Mouse (Mus musculus): ENCODE data around the gene Tmem107.

The Tmem107 gene

DNA sequence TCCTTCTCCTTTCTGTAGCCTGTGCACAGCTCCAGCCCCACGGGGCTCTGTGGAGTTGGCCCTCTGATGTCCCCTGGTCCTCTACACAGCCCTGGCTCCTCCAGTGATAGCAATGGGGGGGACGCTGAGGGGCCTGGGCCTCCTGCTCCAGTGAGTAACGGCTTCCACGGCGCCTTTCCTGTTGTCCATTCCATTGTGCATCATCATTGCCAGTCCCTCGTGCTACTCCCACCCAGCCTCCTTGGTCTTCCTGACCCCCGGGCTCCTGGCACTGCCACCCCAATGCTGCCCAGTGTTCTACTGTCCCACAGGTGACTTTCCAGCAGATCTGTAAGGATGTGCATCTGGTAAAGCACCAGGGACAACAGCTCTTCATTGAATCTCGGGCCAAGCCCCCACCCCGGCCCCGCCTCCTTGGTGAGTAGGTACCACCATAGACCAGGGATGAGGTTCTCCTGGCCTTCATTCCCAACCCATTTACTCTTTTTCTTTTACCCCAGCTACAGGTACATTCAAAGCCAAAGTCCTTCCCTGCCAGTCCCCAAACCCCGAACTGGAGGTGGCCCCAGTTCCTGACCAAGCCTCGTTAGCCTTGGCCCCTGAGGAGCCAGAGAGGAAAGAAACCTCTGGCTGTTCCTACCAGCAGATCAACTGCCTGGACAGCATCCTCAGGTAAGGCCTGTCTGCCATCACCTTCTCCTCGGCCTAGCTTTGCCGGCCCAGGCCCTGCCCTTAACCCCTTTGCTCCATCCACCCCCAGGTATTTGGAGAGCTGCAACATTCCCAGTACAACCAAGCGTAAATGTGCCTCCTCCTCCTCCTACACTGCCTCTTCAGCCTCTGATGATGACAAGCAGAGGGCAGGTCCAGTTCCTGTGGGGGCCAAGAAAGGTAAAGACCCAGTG lies 33.2 kb downstream of the Tmem107 start:
- intact Hi-C loops (cut with DNase I): no loop called here

DNA sequence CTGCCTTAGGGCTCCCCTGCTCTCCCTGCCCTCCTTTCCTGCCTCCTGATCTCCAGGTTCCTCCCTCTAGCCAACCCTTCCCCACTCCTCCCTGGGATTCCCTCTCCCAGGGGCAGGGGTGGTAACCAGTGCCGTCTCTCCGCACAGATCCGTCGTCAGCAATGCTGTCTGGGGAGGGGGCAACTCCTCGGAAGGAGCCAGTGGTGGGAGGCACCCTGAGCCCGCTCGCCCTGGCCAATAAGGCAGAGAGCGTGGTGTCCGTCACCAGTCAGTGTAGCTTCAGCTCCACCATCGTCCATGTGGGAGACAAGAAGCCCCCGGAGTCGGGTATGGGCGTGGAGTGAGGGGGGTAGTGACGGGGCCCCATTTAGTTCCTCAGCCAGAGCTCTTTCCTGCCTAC lies 33.9 kb downstream of the Tmem107 start:
- intact Hi-C loops (cut with DNase I): no loop called here

DNA sequence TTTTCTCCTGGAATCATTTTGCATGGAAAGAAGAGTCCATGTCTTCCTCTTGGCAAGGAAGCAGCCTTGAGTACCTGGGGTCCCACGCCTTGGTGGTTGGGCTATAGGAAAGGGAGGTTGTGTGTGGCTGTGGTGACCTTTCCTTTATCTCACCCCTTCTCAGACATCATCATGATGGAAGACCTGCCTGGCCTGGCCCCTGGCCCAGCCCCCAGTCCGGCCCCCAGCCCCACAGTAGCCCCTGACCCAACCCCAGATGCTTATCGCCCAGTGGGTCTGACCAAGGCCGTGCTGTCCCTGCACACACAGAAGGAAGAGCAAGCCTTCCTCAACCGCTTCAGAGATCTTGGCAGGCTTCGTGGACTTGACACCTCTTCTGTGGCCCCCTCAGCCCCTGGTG lies 34.6 kb downstream of the Tmem107 start:
- intact Hi-C loops (cut with DNase I): no loop called here

DNA sequence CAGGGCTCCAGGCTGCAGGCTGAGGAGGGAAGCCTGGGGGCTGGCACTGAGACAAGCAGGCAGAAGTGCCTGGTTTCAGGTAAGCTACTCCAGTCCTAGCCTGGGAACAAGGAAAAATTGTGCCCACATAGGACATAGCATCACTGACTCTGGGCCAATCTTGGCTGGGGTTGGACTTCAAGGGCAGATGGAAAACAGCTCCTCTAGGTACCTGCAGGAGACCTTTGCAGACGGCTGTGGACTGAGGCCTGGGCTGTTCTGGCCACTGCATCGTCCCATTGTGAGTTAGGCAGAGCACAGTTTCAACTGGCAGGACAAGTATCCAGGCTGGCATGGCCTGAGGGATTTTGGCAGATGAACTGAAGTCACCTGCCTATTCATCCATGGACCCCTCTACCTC lies 35.2 kb downstream of the Tmem107 start:
- intact Hi-C loops (cut with DNase I): no loop called here

DNA sequence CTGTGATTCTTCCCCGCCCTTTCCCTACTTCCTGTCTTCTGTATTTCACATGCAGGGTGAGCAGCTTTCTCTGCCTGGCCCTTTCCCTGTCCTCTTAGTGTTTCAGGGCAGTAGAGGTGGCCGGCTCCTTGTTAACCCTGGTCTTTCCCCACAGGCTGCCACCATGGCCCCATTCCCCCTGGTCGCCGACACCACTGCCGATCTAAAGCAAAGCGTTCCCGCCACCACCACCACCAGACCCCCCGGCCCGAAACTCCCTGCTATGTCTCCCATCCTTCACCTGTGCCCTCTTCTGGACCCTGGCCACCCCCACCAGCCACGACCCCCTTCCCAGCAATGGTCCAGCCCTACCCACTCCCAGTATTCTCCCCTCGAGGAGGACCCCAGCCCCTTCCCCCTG lies 35.7 kb downstream of the Tmem107 start:
- intact Hi-C loops (cut with DNase I): no loop called here

DNA sequence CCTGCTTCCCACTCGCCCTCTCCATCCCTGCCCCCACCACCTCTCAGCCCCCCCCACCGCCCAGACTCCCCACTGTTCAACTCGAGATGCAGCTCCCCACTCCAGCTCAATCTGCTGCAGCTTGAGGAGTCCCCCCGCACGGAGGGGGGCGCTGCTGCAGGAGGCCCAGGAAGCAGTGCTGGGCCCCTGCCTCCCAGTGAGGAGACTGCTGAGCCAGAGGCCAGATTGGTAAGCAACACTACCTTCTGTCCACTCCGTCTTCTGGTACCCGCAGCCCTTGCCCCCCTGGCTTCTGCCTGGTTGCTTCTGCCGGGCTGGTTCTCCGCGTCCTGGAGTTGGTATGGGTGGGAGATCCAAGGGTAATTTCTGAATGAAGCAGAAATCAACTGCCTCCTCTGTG lies 36.2 kb downstream of the Tmem107 start:
- intact Hi-C loops (cut with DNase I): no loop called here

DNA sequence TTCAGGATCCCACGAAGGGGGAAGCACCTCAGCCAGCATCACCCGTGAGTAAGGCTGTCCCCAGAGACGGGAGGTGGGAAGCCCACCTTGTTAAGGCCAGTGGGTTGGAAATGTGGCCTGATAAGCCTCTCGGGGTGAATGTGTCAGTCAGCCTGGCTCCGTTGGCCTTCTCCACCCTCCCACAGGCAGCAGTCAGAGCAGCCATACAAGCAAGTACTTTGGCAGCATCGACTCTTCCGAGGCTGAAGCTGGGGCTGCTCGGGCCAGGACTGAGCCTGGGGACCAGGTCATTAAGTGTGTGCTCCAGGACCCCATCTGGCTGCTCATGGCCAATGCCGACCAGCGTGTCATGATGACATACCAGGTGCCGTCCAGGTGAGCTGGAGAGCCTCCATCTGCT lies 37.1 kb downstream of the Tmem107 start:
- intact Hi-C loops (cut with DNase I): no loop called here

DNA sequence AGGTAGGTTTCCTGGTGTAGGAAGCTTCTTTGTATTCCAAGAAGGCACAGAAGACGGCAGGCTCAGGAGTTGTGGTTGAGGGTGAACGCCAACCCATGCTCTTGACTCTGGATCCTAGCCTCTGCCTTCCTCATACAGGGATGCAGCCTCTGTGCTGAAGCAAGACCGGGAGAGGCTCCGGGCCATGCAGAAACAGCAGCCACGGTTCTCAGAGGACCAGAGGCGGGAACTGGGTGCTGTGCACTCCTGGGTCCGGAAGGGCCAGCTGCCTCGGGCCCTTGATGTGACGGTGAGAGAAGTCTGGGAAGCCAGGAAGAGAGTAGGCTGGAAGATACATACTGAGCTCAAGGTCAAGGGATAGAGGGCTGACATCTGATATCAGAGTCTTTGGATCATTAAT lies 37.6 kb downstream of the Tmem107 start:
- intact Hi-C loops (cut with DNase I): no loop called here

DNA sequence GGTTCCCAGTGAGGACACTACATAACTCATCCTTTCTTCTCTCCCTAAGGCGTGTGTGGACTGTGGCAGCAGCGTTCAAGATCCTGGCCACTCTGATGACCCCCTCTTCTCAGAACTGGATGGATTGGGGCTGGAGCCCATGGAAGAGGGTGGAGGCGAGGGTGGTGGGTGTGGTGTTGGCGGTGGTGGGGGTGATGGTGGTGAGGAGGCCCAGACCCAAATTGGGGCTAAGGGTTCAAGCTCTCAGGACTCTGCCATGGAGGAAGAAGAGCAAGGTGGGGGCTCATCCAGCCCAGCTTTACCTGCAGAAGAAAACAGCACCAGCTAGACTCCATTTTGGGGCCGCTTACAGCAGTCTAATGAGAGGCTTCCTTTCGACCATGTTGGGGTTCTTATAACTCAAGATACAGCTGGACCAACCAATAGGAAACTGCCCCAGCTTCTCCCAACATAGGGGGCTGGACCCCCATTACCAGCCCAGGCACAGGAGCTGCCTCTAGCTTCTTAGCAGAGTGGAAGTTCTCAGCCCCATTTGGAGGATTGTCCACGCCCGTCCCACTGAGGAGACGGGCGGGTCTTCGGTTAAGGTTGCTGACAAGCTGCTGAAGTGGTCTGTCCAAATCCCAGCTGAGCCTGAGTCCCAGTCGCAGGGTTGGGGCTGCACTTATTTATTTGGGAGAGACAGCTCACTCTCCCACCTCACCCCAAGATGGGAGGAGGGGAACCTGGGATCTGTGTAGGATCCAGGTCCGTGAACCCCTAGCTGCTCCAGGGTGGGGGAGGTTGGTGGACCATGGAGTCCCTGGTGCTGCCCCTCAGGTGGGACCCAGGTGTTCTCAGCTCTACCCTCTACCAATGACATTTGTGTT lies 38.7 kb downstream of the Tmem107 start:
- intact Hi-C loops (cut with DNase I): no loop called here

DNA sequence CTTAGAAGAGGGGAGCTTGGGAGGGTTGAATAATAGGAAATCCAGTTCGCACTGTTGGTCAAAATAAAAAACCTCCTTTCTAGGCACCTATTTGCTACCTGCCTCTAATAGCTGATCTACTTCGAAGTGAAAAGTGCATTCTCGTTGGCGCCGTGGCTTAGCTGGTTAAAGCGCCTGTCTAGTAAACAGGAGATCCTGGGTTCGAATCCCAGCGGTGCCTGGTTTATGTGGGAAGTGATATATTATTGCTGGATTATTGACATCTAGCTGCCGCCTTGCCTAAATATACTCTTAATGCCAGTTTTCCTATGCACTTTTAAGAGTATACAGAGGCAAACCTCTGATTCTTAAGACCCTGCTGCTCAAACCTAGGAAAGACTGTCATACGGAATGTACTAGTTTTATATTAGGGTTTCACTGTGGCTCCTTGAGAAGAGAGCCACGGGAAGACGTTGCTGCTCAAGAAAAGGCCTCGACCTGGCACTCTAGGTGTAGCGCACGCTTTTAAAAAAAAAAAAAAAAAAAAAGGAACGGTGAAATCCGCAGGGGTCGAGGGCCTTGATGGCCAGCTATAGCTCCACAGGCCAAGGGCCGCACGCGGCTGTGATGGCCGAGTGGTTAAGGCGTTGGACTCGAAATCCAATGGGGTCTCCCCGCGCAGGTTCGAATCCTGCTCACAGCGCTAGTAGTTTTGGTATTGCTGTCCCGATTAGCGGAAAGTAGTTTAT lies 39.9 kb downstream of the Tmem107 start:
- intact Hi-C loops (cut with DNase I): no loop called here

DNA sequence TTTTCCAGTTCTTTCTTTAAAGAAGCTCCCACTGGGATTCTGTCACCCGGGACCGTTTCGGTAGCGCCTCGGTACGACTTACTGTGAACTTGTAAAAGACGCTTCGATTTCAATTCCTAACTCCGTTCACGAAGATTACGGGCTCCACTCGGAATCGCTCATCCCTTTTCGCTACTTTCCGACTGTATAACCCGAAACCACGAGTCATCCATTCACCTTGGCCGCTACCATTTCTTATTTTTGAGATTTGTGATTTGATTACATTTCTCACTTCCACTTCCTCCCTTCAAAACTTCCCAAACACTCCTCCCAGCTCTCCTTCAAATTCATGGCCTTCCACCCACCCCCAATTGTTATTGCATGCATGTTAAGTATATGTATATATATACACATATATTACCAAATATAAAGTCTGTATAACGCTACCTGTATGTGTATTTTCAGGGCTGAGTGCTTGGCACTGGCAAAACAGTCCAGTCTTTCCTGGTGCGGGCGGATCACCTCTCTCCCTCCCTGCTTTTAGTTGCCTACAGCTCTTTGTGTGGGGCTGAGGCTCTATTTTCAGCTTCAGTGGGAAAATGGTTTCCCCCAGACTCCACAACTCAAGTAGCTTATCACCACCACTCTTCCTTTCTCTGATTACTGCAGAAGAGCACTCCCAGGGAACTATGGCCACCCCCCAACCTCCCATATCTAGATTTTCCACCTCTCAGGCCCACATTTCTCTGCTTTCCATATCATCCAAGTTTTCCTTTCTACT lies 40.6 kb downstream of the Tmem107 start:
- intact Hi-C loops (cut with DNase I): no loop called here

DNA sequence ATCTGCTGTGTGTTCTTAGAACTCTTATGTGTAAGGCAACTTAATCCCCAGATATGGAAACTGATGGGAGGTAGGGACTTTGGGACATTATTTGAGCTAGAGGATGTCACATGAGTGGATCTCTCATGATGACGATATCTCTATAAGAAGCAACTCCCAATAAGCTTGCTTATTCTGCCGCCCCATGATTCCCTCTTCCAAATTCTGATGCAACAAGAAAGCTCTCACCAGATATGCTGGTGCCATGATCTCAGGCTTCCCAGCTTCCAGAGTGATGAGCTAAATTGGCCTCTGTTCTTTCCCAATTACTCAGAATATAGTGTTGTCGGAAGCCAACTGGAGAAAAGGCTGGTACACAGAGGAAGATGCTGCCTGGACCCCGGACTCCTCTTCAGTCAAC lies 41.3 kb downstream of the Tmem107 start:
- intact Hi-C loops (cut with DNase I): no loop called here

DNA sequence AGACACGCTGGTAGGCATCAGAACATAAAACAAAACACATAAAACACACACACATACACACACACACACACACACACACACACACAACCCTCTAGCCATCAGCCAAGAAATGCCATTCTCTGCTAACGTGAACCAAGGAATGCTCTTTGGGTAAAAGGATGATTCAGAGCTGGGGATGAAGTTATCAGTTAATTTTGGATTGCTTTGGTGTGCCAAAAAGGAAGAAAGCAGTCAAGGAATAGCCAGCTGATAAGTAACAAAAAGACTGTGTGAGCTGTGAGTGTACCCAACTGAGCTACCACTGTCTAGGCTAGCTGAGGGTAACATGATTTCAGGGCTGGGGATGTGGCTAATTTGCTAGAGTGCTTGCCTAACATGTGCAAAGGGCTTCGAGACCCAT lies 43.4 kb downstream of the Tmem107 start:
- intact Hi-C loops (cut with DNase I): no loop called here

DNA sequence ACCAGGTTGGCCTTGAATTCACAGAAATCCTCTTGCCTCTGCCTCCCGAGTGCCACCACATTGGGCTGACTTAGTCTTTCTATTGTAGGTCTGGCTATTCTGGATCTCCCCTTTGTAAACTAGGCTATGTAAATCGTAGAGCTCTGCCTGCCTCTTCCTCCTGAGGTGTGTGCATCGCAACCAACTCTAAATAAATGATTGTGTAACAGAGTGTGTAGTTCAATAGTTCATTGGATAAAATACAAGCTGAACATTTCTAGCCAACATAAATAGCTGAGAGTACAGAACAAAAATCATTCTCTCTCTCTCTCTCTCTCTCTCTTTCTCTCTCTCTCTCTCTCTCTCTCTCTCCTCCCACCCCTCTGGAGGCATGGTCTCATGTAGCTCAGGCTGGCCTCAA lies 44.0 kb downstream of the Tmem107 start:
- intact Hi-C loops (cut with DNase I): no loop called here

DNA sequence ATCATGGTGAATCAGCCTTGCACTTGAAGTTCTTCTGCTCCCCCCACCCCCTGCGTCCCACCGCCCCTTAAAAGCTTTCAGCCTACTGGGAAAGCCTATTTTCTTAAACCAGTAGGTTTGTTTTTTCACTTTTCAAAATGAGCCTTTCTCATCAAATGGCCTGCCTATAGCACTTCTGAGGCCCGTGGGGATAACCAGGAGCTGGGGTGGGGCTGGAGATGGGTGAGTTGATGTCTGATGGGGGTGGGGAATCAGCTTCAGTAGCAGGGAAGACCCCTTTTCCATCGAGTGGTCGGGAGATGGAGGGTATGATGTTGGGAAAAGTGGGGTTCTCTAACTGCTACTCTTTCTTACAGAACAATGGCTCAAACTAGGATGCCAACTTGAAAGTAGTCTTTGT lies 46.2 kb downstream of the Tmem107 start:
- intact Hi-C loops (cut with DNase I): no loop called here

DNA sequence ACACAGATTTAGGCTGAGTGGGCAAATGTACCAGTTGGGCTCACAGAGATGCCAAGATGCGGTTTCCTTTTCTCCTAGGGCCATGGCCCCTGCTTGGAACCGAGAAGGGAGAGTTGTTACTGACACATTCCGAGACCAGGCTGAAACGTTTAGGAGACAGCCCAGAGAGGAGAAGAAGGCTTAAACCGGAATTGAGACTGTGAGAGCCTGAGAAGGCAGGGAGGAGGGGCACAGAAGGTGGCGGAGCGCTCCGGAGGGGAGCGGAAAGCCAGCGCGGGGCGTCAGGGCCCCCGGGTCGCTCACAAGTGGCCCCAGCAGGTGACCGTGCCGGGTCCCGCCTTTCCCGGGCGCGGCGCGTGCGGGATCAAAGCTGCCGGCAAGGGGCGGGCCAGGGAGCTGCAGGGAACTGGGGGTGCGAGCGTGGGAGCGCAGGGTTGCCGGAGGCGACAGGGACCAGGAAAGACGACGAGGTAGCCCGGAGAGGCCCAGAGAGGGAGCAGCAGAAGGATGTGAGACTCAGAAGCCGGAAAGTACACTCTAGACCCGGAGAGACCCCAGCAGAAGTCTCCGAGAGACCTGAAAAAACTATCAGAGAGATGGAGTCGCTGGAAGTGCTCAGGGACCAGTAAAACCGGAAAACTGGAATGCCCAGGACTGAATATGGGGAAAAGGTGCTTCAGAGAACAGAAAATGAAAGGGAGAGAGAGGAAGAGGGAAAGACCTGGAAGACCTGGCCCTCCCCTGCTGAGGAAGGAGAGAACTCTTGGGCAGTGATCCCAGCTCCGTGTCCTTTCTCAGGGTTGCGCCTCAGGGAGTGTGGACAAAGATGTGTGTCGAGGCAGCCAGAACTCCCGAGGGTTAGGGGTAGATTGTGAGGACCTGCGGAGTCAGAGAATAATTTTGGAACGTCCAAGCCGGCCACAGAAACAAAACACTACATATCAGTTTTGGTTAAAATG lies 47.4 kb downstream of the Tmem107 start:
- intact Hi-C loops (cut with DNase I): loop anchor here (1.0 kb wide), 1 partner anchor 55 kb away; no protein-coding TSS in a partner anchor

DNA sequence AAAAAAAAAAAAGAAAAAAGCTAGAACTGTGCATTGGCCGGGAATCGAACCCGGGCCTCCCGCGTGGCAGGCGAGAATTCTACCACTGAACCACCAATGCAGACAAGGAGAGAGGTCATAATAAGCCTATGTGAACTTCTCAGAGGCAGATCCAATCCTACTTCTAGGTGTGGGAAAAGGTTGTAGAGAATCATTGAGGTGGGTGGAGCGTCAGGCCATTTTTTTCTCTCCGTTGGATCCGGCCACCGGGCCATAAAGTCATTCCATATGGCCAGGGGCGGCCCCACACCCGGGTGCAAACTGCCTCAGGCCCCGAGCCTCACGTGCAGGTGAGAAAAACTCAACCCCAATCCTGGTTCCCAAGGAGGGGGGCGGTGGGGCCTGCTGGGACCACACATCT lies 48.2 kb downstream of the Tmem107 start:
- intact Hi-C loops (cut with DNase I): loop anchor here (1.0 kb wide), 1 partner anchor 55 kb away; no protein-coding TSS in a partner anchor

DNA sequence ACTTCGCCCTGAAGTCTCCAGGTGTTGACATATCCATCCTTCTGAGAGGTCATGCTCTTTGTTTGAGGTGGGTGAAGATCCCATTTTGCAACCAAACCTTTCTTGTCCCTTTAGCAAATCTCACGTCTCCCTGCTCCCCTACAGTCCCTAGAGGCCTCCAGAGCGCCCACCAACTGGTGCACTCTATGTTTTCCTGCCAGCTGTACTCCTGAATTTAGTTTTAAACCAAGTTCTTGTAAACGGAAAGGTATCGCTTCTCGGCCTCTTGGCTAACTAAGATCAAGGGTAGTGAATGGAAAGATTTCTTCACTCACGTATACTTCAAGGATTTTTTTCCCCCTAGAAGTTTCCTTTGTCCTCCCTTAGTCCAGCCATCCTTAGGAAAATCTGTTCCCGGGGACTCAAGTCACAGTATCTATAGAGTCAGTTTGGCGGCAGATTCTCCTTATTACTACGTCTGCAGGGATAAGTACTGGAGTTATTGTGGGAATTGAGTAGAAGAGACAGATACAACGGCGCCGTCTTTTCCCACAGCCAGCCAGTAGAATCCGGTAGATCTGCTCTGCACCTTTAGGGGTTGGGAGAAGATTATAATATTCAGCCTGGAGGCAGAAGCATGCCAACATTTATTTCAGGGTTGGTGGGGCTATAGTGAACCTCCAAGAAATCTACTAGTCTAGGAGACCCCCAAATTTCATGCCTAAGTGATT lies 49.0 kb downstream of the Tmem107 start:
- intact Hi-C loops (cut with DNase I): no loop called here
